Mouse (Mus musculus): ENCODE data around the gene Klc3. TPM values are rescaled to one million over a fixed set of nuclear protein-coding genes. Genes with fewer than 3 reads are reported as not detected.

The Klc3 gene
- polyA plus RNA-seq, 1 experiment from 2014 or later = 8.9 TPM

GRCm38 (mm10) chr7:19420821-19421636 lies 17.1 kb upstream of the Klc3 start:
- Histone ChIP-seq H3K36me3 (ENCODE audit: control insufficient read depth, insufficient read depth, low read length) (peaks cover 6% of the 10 kb centered on the region; the same call in 1 of the 2 replicates), H3K9ac (replicated peaks; ENCODE audit: low read depth, low read length) (no peak overlapping the region), H3K4me1 (ENCODE audit: control insufficient read depth, insufficient read depth, low read length) (no peaks in the 10 kb centered on the region), H3K4me3 (ENCODE audit: low read depth, low read length) (peak overlapping the region; percentile 24), H3K9me3 (ENCODE audit: control insufficient read depth, low read depth, low read length) (no peaks in the 10 kb centered on the region), H3K27me3 (ENCODE audit: control insufficient read depth, insufficient read depth, low read length) (peaks cover 12% of the 10 kb centered on the region), H3K4me2 (replicated peaks; ENCODE audit: low read depth, low read length) (peak overlapping the region; percentile 49), H3K27ac (ENCODE audit: low read length) (no peak overlapping the region)
- ATAC-seq (ENCODE audit: insufficient number of reproducible peaks, insufficient read depth, low FRiP score, low read depth) = peak; percentile 93
- 11% methylated on average over 43 of the region's 43 CpGs for WGBS

- H3K27ac ChIP-seq (ENCODE audit: low read length) = no peak overlapping the region
- no peaks in the 10 kb centered on the region for H3K9me3 ChIP-seq (ENCODE audit: control insufficient read depth, low read depth, low read length)
- H3K36me3 ChIP-seq (ENCODE audit: control insufficient read depth, insufficient read depth, low read length) = peaks cover 3% of the 10 kb centered on the region; the same call in 1 of the 2 replicates
- H3K4me3 ChIP-seq (ENCODE audit: low read depth, low read length) = no peak overlapping the region
- H3K4me2 ChIP-seq (replicated peaks; ENCODE audit: low read depth, low read length) = no peak overlapping the region; the same call in 1 of the 2 replicates
- no peak overlapping the region for H3K9ac ChIP-seq (replicated peaks; ENCODE audit: low read depth, low read length)
- no peak for ATAC-seq (ENCODE audit: insufficient number of reproducible peaks, insufficient read depth, low FRiP score, low read depth)
- 7% methylated on average over 28 of the region's 28 CpGs for WGBS
- H3K27me3 ChIP-seq (ENCODE audit: control insufficient read depth, insufficient read depth, low read length) = peaks cover 12% of the 10 kb centered on the region
- no peaks in the 10 kb centered on the region for H3K4me1 ChIP-seq (ENCODE audit: control insufficient read depth, insufficient read depth, low read length)
Observed at GRCm38 (mm10) chr7:19420121-19420520, 16.2 kb upstream of the Klc3 start.

- no peak overlapping the region for H3K4me3 ChIP-seq (ENCODE audit: low read depth, low read length)
- peaks cover 12% of the 10 kb centered on the region for H3K27me3 ChIP-seq (ENCODE audit: control insufficient read depth, insufficient read depth, low read length)
- 0 out of 2 replicates have a peak, but pooled peaks cover 4% of the 10 kb centered on the region for H3K9me3 ChIP-seq (ENCODE audit: control insufficient read depth, low read depth, low read length)
- H3K4me2 ChIP-seq (replicated peaks; ENCODE audit: low read depth, low read length) = no peak overlapping the region
- H3K4me1 ChIP-seq (ENCODE audit: control insufficient read depth, insufficient read depth, low read length) = no peaks in the 10 kb centered on the region
- no peak overlapping the region for H3K27ac ChIP-seq (ENCODE audit: low read length)
- no peaks in the 10 kb centered on the region for H3K36me3 ChIP-seq (ENCODE audit: control insufficient read depth, insufficient read depth, low read length)
- 69% methylated on average over 15 of the region's 15 CpGs for WGBS
- no peak for ATAC-seq (ENCODE audit: insufficient number of reproducible peaks, insufficient read depth, low FRiP score, low read depth)
- H3K9ac ChIP-seq (replicated peaks; ENCODE audit: low read depth, low read length) = no peak overlapping the region
Observed at GRCm38 (mm10) chr7:19416590-19416989, 12.7 kb upstream of the Klc3 start.

GRCm38 (mm10) chr7:19413525-19413924 lies 9.6 kb upstream of the Klc3 start:
- H3K9me3 ChIP-seq (ENCODE audit: control insufficient read depth, low read depth, low read length) = 0 out of 2 replicates have a peak, but pooled peaks cover 4% of the 10 kb centered on the region
- H3K4me2 ChIP-seq (replicated peaks; ENCODE audit: low read depth, low read length) = no peak overlapping the region
- no peak overlapping the region for H3K27ac ChIP-seq (ENCODE audit: low read length)
- no peak overlapping the region for H3K9ac ChIP-seq (replicated peaks; ENCODE audit: low read depth, low read length)
- H3K4me3 ChIP-seq (ENCODE audit: low read depth, low read length) = no peak overlapping the region
- ATAC-seq (ENCODE audit: insufficient number of reproducible peaks, insufficient read depth, low FRiP score, low read depth) = no peak
- H3K4me1 ChIP-seq (ENCODE audit: control insufficient read depth, insufficient read depth, low read length) = no peaks in the 10 kb centered on the region
- H3K27me3 ChIP-seq (ENCODE audit: control insufficient read depth, insufficient read depth, low read length) = 0 out of 2 replicates have a peak, but pooled peaks cover 4% of the 10 kb centered on the region
- no peaks in the 10 kb centered on the region for H3K36me3 ChIP-seq (ENCODE audit: control insufficient read depth, insufficient read depth, low read length)
- 84% methylated on average over 3 of the region's 3 CpGs for whole genome bisulfite sequencing

- 0 out of 2 replicates have a peak, but pooled peaks cover 2% of the 10 kb centered on the region for H3K27me3 ChIP-seq (ENCODE audit: control insufficient read depth, insufficient read depth, low read length)
- H3K4me1 ChIP-seq (ENCODE audit: control insufficient read depth, insufficient read depth, low read length) = no peaks in the 10 kb centered on the region
- 0 out of 2 replicates have a peak, but pooled peaks cover 4% of the 10 kb centered on the region for H3K9me3 ChIP-seq (ENCODE audit: control insufficient read depth, low read depth, low read length)
- no peak overlapping the region for H3K4me2 ChIP-seq (replicated peaks; ENCODE audit: low read depth, low read length)
- ATAC-seq (ENCODE audit: insufficient number of reproducible peaks, insufficient read depth, low FRiP score, low read depth) = no peak
- no peak overlapping the region for H3K9ac ChIP-seq (replicated peaks; ENCODE audit: low read depth, low read length)
- WGBS = 77% methylated on average over 5 of the region's 5 CpGs
- no peak overlapping the region for H3K4me3 ChIP-seq (ENCODE audit: low read depth, low read length)
- H3K36me3 ChIP-seq (ENCODE audit: control insufficient read depth, insufficient read depth, low read length) = no peaks in the 10 kb centered on the region
- H3K27ac ChIP-seq (ENCODE audit: low read length) = no peak overlapping the region
Observed at GRCm38 (mm10) chr7:19411783-19412182, 7.9 kb upstream of the Klc3 start.

GRCm38 (mm10) chr7:19410766-19411344 lies 7.0 kb upstream of the Klc3 start:
- ATAC-seq (ENCODE audit: insufficient number of reproducible peaks, insufficient read depth, low FRiP score, low read depth) = no peak

GRCm38 (mm10) chr7:19409753-19410152 lies 5.8 kb upstream of the Klc3 start:
- Histone ChIP-seq H3K4me1 (ENCODE audit: control insufficient read depth, insufficient read depth, low read length) (no peaks in the 10 kb centered on the region), H3K36me3 (ENCODE audit: control insufficient read depth, insufficient read depth, low read length) (no peaks in the 10 kb centered on the region), H3K27me3 (ENCODE audit: control insufficient read depth, insufficient read depth, low read length) (no peaks in the 10 kb centered on the region), H3K4me3 (ENCODE audit: low read depth, low read length) (no peak overlapping the region), H3K4me2 (replicated peaks; ENCODE audit: low read depth, low read length) (no peak overlapping the region), H3K9me3 (ENCODE audit: control insufficient read depth, low read depth, low read length) (0 out of 2 replicates have a peak, but pooled peaks cover 4% of the 10 kb centered on the region), H3K9ac (replicated peaks; ENCODE audit: low read depth, low read length) (no peak overlapping the region), H3K27ac (ENCODE audit: low read length) (no peak overlapping the region)
- no peak for ATAC-seq (ENCODE audit: insufficient number of reproducible peaks, insufficient read depth, low FRiP score, low read depth)
- WGBS = 49% methylated on average over 6 of the region's 6 CpGs

More at GRCm38 (mm10) chr7:19410766-19411344, 7.0 kb upstream of the Klc3 start:
- H3K27ac ChIP-seq (ENCODE audit: low read length) = no peak overlapping the region
- no peak overlapping the region for H3K4me3 ChIP-seq (ENCODE audit: low read depth, low read length)
- 80% methylated on average over 11 of the region's 11 CpGs for WGBS
- no peaks in the 10 kb centered on the region for H3K4me1 ChIP-seq (ENCODE audit: control insufficient read depth, insufficient read depth, low read length)
- 0 out of 2 replicates have a peak, but pooled peaks cover 4% of the 10 kb centered on the region for H3K9me3 ChIP-seq (ENCODE audit: control insufficient read depth, low read depth, low read length)
- no peaks in the 10 kb centered on the region for H3K27me3 ChIP-seq (ENCODE audit: control insufficient read depth, insufficient read depth, low read length)
- H3K36me3 ChIP-seq (ENCODE audit: control insufficient read depth, insufficient read depth, low read length) = no peaks in the 10 kb centered on the region
- no peak overlapping the region for H3K9ac ChIP-seq (replicated peaks; ENCODE audit: low read depth, low read length)
- no peak overlapping the region for H3K4me2 ChIP-seq (replicated peaks; ENCODE audit: low read depth, low read length)

- H3K4me1 ChIP-seq (ENCODE audit: control insufficient read depth, insufficient read depth, low read length) = no peaks in the 10 kb centered on the region
- H3K9ac ChIP-seq (replicated peaks; ENCODE audit: low read depth, low read length) = no peak overlapping the region
- H3K27ac ChIP-seq (ENCODE audit: low read length) = no peak overlapping the region
- H3K36me3 ChIP-seq (ENCODE audit: control insufficient read depth, insufficient read depth, low read length) = no peaks in the 10 kb centered on the region
- H3K27me3 ChIP-seq (ENCODE audit: control insufficient read depth, insufficient read depth, low read length) = 0 out of 2 replicates have a peak, but pooled peaks cover 4% of the 10 kb centered on the region
- 3% methylated on average over 19 of the region's 19 CpGs for WGBS
- no peak overlapping the region for H3K4me3 ChIP-seq (ENCODE audit: low read depth, low read length)
- ATAC-seq (ENCODE audit: insufficient number of reproducible peaks, insufficient read depth, low FRiP score, low read depth) = peak; percentile 57; the same call in 1 of the 2 replicates
- peak overlapping the region; percentile 28; the same call in 1 of the 2 replicates for H3K4me2 ChIP-seq (replicated peaks; ENCODE audit: low read depth, low read length)
- H3K9me3 ChIP-seq (ENCODE audit: control insufficient read depth, low read depth, low read length) = no peaks in the 10 kb centered on the region
Observed at GRCm38 (mm10) chr7:19405417-19405816, 1.5 kb upstream of the Klc3 start.
